Mouse (Mus musculus) lung, adult 2 months (tissue): ENCODE results near the gene Bpifb3.

Source experiments
- CTCF ChIP-seq: fragments of 200-500 bp; IDR thresholded peaks from 2 replicates; pipeline ENCODE4 v1.5.1; 2011; ENCODE audit warnings: mild to moderate bottlenecking, low read length, control low read depth; ENCODE audit not compliant: insufficient read depth
- POLR2A ChIP-seq: fragments of 200-500 bp; IDR thresholded peaks from 2 replicates; pipeline ENCODE4 v1.6.1; 2011; ENCODE audit warnings: low read depth, mild to moderate bottlenecking, control low read depth, low read length, borderline replicate concordance; ENCODE audit errors: extremely low read depth

GRCm38 (mm10) chr2:153935348-153935747, 17.3 kb downstream of the Bpifb3 start:
- TF ChIP-seq CTCF (no peak), POLR2A (no peak)
